ENCODE assay signal across 14 mouse cellular contexts in the genomic region with DNA sequence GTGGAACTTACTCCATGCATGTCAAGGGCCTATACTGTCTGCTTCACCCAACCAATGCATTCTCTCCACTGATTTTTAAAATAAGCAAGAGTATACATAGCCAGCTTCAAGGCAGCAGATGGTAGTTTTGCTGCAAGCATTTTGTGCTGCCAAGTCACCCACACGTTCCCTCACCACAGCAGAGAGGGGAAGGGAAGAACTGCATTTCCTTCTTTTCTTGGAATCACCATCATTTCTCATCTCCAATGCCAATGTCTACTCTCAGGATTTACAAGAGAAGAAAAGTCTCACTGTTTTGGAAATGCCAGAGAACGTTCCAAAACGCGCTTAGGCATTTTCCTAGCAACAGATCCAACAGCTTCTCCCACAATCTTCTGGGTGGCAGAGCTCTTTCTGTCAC. TPM values are rescaled to one million over a fixed set of nuclear protein-coding genes. Genes with fewer than 3 reads are reported as not detected.
DNase-seq lines count a peak whose midpoint lies in the region; ATAC-seq lines count a peak whose summit lies in the region.
"Had no signal": no experiment of that assay in that cellular context is flagged by ENCODE, and none has a peak within 500 bp of the region (broad histone marks: within the 10 kb centered on the region; RNA-seq: fewer than 3 reads in every experiment).

No protein-coding gene starts in this region.

- ATAC-seq in hindbrain, embryonic 15.5 days (ENCODE audit: low FRiP score, low read depth), result no peak
- no peak for ATAC-seq in hindbrain, embryonic 12.5 days (ENCODE audit: low FRiP score)
- ATAC-seq in liver, embryonic 11.5 days (replicated peaks; ENCODE audit: low FRiP score), result no peak

- peak; percentile 71 to 75 for DNase-seq in cerebellum, postnatal 25 days
- DNase-seq in layer of hippocampus, adult 9-10 months (ENCODE audit: low spot score), result peak; percentile 68
- DNase-seq in right cerebral cortex, postnatal 10 days (ENCODE audit: low spot score in 2 of 2), result peak; percentile 71 to 84
- DNase-seq in liver, embryonic 11.5 days (ENCODE audit: low spot score), result no peak
- DNase-seq in limb, embryonic 10.5 days (ENCODE audit: low spot score), result no peak
- no peak for DNase-seq in urinary bladder, postnatal 10 days (ENCODE audit: low spot score)
- DNase-seq: adrenal gland, postnatal 14 days; B cell, adult 2 months; heart, postnatal 4 days; kidney, postnatal 10 days had no signal

- no peak overlapping the region for H3K4me3 ChIP-seq in hindbrain, embryonic 15.5 days
- H3K4me3 ChIP-seq in hindbrain, embryonic 12.5 days, result no peak overlapping the region
- H3K4me3 ChIP-seq in liver, embryonic 11.5 days (ENCODE audit: low read depth, low read length), result no peak overlapping the region
- H3K4me3 ChIP-seq in limb, embryonic 10.5 days, result no peak overlapping the region
- H3K4me3 ChIP-seq: liver, embryonic 15.5 days; midbrain, embryonic 10.5 days had no signal

- H3K36me3 ChIP-seq in hindbrain, embryonic 15.5 days, result no peaks in the 10 kb centered on the region
- H3K36me3 ChIP-seq in hindbrain, embryonic 12.5 days, result no peaks in the 10 kb centered on the region
- no peaks in the 10 kb centered on the region for H3K36me3 ChIP-seq in liver, embryonic 11.5 days (ENCODE audit: control insufficient read depth, insufficient read depth, low read length)
- H3K36me3 ChIP-seq in limb, embryonic 10.5 days, result no peaks in the 10 kb centered on the region
- H3K36me3 ChIP-seq: liver, embryonic 15.5 days; midbrain, embryonic 10.5 days had no signal

- H3K4me2 ChIP-seq in hindbrain, embryonic 15.5 days, result no peak overlapping the region
- H3K4me2 ChIP-seq in hindbrain, embryonic 12.5 days (replicated peaks), result no peak overlapping the region
- H3K4me2 ChIP-seq in liver, embryonic 11.5 days, result no peak overlapping the region
- H3K4me2 ChIP-seq: liver, embryonic 15.5 days had no signal

- H3K9me3 ChIP-seq in hindbrain, embryonic 15.5 days, result no peaks in the 10 kb centered on the region
- no peaks in the 10 kb centered on the region for H3K9me3 ChIP-seq in hindbrain, embryonic 12.5 days (replicated peaks)
- no peaks in the 10 kb centered on the region for H3K9me3 ChIP-seq in liver, embryonic 11.5 days (ENCODE audit: control insufficient read depth, low read length)
- no peaks in the 10 kb centered on the region for H3K9me3 ChIP-seq in limb, embryonic 10.5 days (replicated peaks)
- H3K9me3 ChIP-seq: liver, embryonic 15.5 days; midbrain, embryonic 10.5 days had no signal

- 0 out of 2 replicates have a peak overlapping the region, but pooled peaks have one; percentile 12 for H3K27ac ChIP-seq in hindbrain, embryonic 15.5 days (replicated peaks)
- no peak overlapping the region for H3K27ac ChIP-seq in hindbrain, embryonic 12.5 days
- no peak overlapping the region for H3K27ac ChIP-seq in liver, embryonic 11.5 days (ENCODE audit: low read depth, low read length)
- H3K27ac ChIP-seq in limb, embryonic 10.5 days, result no peak overlapping the region
- H3K27ac ChIP-seq: liver, embryonic 15.5 days; midbrain, embryonic 10.5 days had no signal

- no peak overlapping the region for H3K9ac ChIP-seq in hindbrain, embryonic 15.5 days
- no peak overlapping the region for H3K9ac ChIP-seq in hindbrain, embryonic 12.5 days
- H3K9ac ChIP-seq in liver, embryonic 11.5 days (ENCODE audit: low read depth, low read length), result no peak overlapping the region
- H3K9ac ChIP-seq: liver, embryonic 15.5 days had no signal

- peaks cover 4% of the 10 kb centered on the region; the same call in 1 of the 2 replicates for H3K4me1 ChIP-seq in hindbrain, embryonic 15.5 days (replicated peaks)
- H3K4me1 ChIP-seq in hindbrain, embryonic 12.5 days, result peaks cover 5% of the 10 kb centered on the region; the same call in 1 of the 2 replicates
- H3K4me1 ChIP-seq in liver, embryonic 11.5 days (replicated peaks; ENCODE audit: control insufficient read depth, insufficient read depth, low read length), result no peaks in the 10 kb centered on the region
- no peaks in the 10 kb centered on the region for H3K4me1 ChIP-seq in limb, embryonic 10.5 days
- H3K4me1 ChIP-seq: liver, embryonic 15.5 days; midbrain, embryonic 10.5 days had no signal

- no peaks in the 10 kb centered on the region for H3K27me3 ChIP-seq in hindbrain, embryonic 15.5 days
- H3K27me3 ChIP-seq in hindbrain, embryonic 12.5 days, result no peaks in the 10 kb centered on the region
- no peaks in the 10 kb centered on the region for H3K27me3 ChIP-seq in liver, embryonic 11.5 days (replicated peaks; ENCODE audit: control insufficient read depth, insufficient read depth, low read length)
- H3K27me3 ChIP-seq in limb, embryonic 10.5 days (ENCODE audit: low read depth, poor library complexity, severe bottlenecking), result no peaks in the 10 kb centered on the region
- H3K27me3 ChIP-seq: liver, embryonic 15.5 days had no signal

- 76% methylated on average over 4 of the region's 4 CpGs for WGBS in hindbrain, embryonic 15.5 days
- 89% methylated on average over 4 of the region's 4 CpGs for WGBS in hindbrain, embryonic 12.5 days
- 81% methylated on average over 4 of the region's 4 CpGs for WGBS in liver, embryonic 11.5 days
- WGBS in limb, embryonic 10.5 days, result 91% methylated on average over 4 of the region's 4 CpGs

RNA-seq across cellular contexts. Expression of a gene that starts 52.1 kb away (rescaled TPM):
- 127 and 139 TPM in 2 replicates for polyA plus RNA-seq in hindbrain, embryonic 15.5 days (2015; fragmentation: Nextera tagmentation; extraction: Ambion mirVana)
- polyA plus RNA-seq in hindbrain, embryonic 12.5 days (2016; fragmentation: Nextera tagmentation; extraction: Ambion mirVana), result 97.0 and 110 TPM in 2 replicates
- 0.70 and 2.5 TPM in 2 replicates for polyA plus RNA-seq in liver, embryonic 11.5 days (2014; fragmentation: Nextera tagmentation; extraction: Ambion mirVana)
- polyA plus RNA-seq in limb, embryonic 10.5 days (2016; fragmentation: Nextera tagmentation; extraction: Ambion mirVana), result 0.82 and 0.91 TPM in 2 replicates

Comparison
In these comparisons a context has a peak if more than half of its experiments do, and no peak if none do; other contexts are left out.
1. DNase-seq: peak in cerebellum, postnatal 25 days (2 of 2), layer of hippocampus, adult 9-10 months (single experiment) and right cerebral cortex, postnatal 10 days (2 of 2); none in liver, embryonic 11.5 days (single experiment), limb, embryonic 10.5 days (single experiment) and urinary bladder, postnatal 10 days (single experiment).
2. RNA of a gene that starts 52.1 kb away (polyA plus RNA-seq): 127 to 139 TPM in hindbrain, embryonic 15.5 days and 97.0 to 110 TPM in hindbrain, embryonic 12.5 days; 0.82 to 0.91 TPM in limb, embryonic 10.5 days and 0.70 to 2.5 TPM in liver, embryonic 11.5 days; every median in the first group is over 10 times any median in the second.